Mouse (Mus musculus): ENCODE measurements around the gene Tmem33. TPM values are rescaled to one million over a fixed set of nuclear protein-coding genes. Genes with fewer than 3 reads are reported as not detected.

Tmem33 gene
- total RNA-seq, 2 experiments from 2014 or later = 80.3 to 164 TPM

DNA sequence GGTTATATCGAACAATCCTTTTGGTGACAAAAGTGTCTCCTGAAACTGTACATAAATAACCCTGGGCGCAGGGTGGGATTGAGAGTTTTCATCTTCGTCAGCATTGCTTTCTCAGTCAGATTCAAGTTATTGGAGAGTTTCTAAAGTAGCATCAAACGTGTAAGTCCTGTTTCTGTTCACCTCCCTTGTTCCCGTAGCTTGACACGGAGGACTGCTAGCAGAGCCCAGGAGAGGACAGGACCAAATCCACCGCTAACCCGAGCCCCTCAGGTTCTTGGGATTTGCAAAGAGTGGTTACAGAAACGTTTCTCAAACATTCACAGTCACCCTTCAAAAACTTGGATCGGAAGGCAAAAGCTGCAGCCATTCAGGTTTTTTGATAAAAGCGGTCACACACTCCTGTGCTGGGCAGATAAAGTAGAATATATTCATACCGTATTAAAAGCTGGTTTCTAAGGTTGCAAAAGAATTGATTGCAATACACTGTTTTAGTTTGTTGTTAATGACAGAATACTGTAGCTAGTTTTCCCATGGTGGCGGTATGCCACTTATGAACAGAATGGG, 47.4 kb downstream of the Tmem33 start:
- peak; percentile 72 for ATAC-seq (replicated peaks; ENCODE audit: low FRiP score, poor library complexity, severe bottlenecking)

DNA sequence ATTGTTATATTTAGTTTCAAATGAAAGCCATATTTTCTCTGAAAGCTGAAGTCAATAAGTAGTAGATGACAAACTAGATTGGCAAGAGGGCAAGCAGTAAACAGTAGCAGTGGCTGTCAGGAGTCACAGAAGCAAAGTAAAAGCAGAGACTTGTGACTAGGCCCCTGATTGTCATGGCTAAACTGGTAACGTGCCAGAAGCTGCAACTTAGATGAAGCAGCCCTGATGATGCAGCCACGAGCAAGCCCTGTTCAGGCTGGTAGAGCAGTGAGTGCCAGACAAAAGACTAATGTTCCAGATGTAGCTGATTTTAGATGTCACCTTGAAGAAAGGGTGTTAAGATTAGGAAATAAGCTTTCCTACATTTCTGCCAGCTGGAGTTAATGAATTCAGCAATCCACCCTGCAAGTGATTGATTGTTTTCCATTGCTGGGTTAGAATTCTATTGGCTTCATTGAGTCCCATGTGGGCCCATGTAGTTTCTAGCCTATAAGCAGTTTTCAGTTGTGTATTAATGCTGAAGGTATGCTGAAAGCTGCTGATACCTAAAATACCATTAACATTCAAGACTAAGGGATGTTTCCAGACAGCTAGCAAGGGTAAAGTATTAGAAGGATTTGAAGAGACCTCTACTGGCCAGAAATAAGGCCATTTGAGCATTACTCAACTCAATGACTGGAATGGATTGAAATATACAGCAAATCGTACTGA, 51.6 kb downstream of the Tmem33 start:
- ATAC-seq (replicated peaks; ENCODE audit: low FRiP score, poor library complexity, severe bottlenecking) = no peak

DNA sequence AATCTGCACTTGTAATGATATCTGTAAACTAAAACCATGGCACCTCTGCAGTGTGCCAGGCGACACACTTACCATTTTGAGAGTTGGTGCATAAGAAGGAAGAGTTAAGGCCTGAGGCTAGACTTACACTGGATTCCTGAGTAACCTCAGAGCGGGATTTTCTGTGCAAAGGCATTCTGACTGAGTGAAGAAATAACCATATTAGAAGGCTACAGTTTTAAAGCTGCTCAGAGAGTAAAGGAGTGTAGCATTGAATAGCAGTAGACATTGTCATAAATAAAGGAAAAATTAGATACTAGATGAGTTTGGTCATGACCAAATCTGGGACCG, 52.1 kb downstream of the Tmem33 start:
- ATAC-seq (replicated peaks; ENCODE audit: low FRiP score, poor library complexity, severe bottlenecking) = no peak

DNA sequence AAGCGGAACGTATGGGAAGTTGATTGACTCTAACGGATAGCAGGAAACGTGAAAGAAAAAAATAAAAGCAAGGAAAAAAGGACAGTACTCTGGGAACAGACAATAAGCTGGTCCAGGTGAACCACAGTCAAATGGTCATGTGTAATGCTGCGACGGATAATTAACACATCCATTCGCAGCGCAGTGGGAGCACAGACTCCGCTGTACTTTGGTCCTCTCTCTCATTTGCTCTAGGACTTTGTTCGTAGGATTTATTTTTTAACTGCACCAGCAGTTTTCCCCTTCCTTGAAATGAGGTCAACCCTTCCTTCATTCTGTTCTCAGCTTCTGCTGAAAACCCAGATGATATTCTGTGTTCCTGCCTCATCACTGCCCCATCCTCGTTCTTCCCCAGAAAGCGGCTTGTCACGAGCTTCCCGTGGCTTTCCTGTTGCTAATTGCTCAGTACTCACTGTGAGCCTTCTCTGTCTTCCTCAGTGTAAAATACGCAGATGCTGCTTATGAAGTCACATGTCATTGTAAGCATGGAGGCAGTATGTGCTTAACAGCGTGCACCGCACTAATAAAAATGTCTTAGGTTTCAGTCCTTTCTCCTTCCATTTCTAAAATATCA, 61.4 kb downstream of the Tmem33 start:
- no peak for ATAC-seq (replicated peaks; ENCODE audit: low FRiP score, poor library complexity, severe bottlenecking)

DNA sequence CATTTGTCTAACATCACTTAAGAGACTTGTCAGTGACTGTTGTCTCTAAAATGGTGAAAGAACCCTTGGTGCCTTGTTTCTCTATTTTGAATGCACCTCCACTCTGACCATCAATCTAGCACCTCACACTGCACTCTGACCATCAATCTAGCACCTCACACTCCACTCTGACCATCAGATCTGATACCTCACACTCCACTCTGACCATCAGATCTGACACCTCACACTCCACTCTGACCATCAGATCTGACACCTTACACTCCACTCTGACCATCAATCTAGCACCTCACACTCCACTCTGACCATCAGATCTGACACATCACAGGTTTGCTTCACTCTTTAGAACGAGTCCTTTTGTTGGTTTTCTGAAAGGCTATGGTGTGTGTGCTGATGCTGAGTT, 63.7 kb downstream of the Tmem33 start:
- no peak for ATAC-seq (replicated peaks; ENCODE audit: low FRiP score, poor library complexity, severe bottlenecking)

DNA sequence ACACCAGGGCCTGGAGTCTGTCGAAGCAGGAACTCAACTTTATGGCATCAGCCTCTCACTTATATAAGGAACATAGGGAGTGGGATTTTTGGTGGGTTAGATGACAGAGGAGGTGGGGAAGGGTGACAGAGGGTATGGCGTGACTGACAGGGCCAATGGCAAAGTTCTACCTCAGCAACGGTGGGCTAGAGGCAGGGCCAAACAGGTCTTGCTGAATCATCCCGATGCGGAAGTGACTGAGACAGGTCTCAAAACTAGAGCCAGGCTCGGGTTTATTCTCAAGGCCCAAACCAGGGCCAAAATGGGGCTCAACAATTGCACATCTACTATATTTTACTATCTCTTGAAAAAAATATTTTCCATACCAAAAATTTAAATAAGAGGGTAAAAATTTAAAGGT, 80.4 kb downstream of the Tmem33 start:
- no peak for ATAC-seq (replicated peaks; ENCODE audit: low FRiP score, poor library complexity, severe bottlenecking)

Other genes starting within 250 kb of the Tmem33 start
- gene Phox2b, start 161.3 kb upstream of the Tmem33 start, total RNA-seq (2015; ENCODE audit: low replicate concordance) = not detected in 2 replicates
- not detected in 2 replicates for gene Phox2b, start 161.3 kb upstream of the Tmem33 start, total RNA-seq (2017; ENCODE audit: low replicate concordance)
- 270 and 282 TPM in 2 replicates for gene Slc30a9, start 46.4 kb downstream of the Tmem33 start, total RNA-seq (2015; ENCODE audit: low replicate concordance)
- 366 and 394 TPM in 2 replicates for gene Slc30a9, start 46.4 kb downstream of the Tmem33 start, total RNA-seq (2017; ENCODE audit: low replicate concordance)
- gene Bend4, start 167.7 kb downstream of the Tmem33 start, total RNA-seq (2015; ENCODE audit: low replicate concordance) = under 0.01 TPM in 1 of 2 replicates, not detected in the other
- gene Bend4, start 167.7 kb downstream of the Tmem33 start, total RNA-seq (2017; ENCODE audit: low replicate concordance) = 0.28 and 0.43 TPM in 2 replicates

Data from erythroblast, adult 5-6 weeks (primary cell).